Mouse (Mus musculus) induced T-regulatory cell, adult 2 months (primary cell): ENCODE measurements around the gene Tmcc3.
A peak's percentile ranks its signal among the peaks of the same experiment; 100 is the strongest.

Experiments
- DNase-seq: peaks from one replicate; pipeline ENCODE4 v3.0.0-alpha.2; 2012; ENCODE audit warnings: low read depth

The Tmcc3 gene

DNA sequence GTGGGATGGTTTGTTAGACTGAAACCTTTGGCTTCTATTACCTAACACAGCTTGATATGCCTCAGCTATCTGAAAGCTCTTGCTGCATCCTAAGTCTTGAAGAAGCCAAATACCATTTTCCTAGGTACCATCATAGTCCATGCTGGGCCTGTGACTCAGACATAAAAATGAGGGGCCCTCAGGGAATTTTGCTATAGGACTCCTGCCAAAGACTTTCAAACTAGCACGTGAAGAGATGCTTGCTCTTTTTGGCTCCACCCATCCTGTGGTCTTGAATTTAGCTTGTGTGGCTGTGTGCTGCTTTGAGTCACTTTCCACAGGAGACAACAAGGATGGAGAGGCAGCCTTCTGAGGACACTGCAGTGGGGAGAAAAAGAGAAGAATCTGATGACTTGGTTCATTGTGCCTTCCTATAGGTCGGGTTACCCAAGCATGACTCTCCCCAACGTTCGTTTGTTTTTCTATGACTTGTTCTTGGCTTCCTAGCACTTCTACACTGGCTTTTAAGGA, 319.1 kb downstream of the Tmcc3 start:
- no peak for DNase-seq

- no peak for DNase-seq
Observed at GRCm38 (mm10) chr10:94631541-94632113, 319.9 kb downstream of the Tmcc3 start.

DNA sequence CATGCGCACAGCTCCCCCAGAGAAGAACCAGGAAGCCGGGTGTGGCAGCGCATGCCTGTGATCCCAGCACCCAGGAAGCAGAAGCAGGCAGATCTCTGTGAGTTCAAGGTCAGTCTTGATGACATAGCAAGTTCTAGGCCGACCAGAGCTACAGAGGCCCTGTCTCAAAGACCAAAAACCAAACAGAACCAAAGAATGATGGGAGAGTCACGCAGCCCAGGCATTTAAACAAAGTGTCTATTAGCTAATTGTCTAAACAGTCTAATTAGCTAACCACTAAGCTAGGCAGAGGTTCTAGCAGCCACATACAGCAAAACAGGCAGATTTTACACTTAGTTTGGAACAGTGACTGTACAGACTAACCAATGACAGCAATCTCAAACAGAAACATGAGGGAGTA, 320.5 kb downstream of the Tmcc3 start:
- no peak for DNase-seq

DNA sequence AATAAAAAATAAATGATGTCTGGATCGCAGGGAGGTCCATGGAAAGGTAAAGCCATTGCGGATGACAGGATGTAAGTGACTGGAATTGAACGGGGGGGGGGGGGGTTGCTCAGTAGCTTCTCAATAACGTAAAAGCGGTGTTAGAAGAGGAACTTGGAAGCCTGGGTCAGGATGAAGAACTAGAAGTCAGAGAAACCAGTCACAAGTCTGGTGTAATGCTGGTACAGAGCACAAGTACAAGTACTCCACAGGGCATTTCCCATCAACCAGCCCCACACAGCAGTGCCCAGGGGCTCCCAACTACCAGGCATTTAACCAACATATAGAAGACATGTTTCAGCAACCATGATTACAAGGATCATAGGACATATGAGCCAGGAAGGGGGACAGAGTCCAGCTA, 326.9 kb downstream of the Tmcc3 start:
- no peak for DNase-seq

- DNase-seq: peak; percentile 23
Observed at GRCm38 (mm10) chr10:94639281-94639680, 327.5 kb downstream of the Tmcc3 start.

DNA sequence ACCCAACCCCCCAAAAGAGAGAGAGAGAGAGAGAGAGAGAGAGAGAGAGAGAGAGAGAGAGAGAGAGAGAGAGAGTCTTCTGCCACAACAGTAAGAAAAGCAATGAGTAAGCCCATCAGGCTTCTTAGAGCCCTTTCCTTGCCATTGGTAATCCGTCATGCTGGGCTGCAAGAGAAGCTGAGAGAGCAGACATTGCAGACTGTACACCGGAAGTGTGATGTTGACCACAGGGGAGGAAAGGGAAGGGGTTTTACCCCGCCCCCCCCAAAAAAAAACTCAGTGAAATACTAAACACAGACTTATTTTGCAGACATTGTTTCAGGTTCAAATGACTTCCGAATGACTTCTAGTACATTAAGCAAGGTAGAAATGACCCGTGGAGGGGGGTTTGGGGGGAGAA, 328.3 kb downstream of the Tmcc3 start:
- peak; percentile 21 for DNase-seq
